Mouse (Mus musculus) ES-E14 (cell line): ENCODE data around the gene Txn2.

Source experiments
- CHD2 ChIP-seq: IDR thresholded peaks from 2 replicates; pipeline ENCODE4 v1.6.1; 2014; ENCODE audit warnings: mild to moderate bottlenecking, low read depth, low read length, inconsistent platforms
- HCFC1 ChIP-seq: IDR thresholded peaks from 2 replicates; pipeline ENCODE4 v1.6.1; 2012; ENCODE audit warnings: low read length, inconsistent platforms, borderline replicate concordance; ENCODE audit not compliant: insufficient read depth
- MAFK ChIP-seq: IDR thresholded peaks from 2 replicates; pipeline ENCODE4 v1.6.1; 2014; ENCODE audit warnings: mild to moderate bottlenecking, low read depth, low read length, inconsistent platforms; ENCODE audit not compliant: insufficient read depth
- ZC3H11A ChIP-seq: IDR thresholded peaks from 2 replicates; pipeline ENCODE4 v1.6.1; 2012; ENCODE audit warnings: low read depth, mild to moderate bottlenecking, inconsistent platforms, low read length, borderline replicate concordance
- ZNF384 ChIP-seq: IDR thresholded peaks from 2 replicates; pipeline ENCODE4 v1.6.1; 2012; ENCODE audit warnings: low read depth, low read length, inconsistent platforms

DNA sequence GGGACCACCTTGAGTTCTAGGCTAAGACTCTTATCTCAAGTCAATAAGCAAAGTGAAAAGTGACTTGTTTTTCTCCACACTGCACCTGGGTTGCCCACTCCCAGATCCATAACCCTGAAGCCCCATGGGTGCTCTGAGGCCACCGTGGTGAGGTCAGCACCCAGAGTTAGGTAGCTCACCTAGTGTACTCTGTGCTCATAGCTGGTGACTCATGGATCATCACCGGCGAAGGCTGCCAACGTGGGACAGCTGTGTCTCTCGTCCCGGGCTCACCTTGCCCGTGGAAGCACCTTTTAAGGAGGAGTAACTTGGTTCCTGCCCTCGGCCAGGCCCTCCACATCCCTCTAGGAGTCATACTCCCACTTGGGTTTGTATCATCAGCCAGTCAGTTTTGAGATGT lies 15.8 kb downstream of the Txn2 start:
- TF ChIP-seq CHD2 (no peak), ZNF384 (no peak), ZC3H11A (no peak), HCFC1 (no peak), MAFK (no peak)
